Mouse (Mus musculus): Measurements from ENCODE around the gene Gys2.

GRCm38 (mm10) chr6:142459017-142459678, 13.8 kb downstream of the Gys2 start:
- TF ChIP-seq POLR2A (IDR thresholded peaks at IDR 0.05; ENCODE audit: insufficient read depth, low read depth, low read length): no peak
- no peak for TF ChIP-seq CTCF (IDR thresholded peaks at IDR 0.05; ENCODE audit: insufficient read depth, low read depth, low read length)
